Mouse (Mus musculus) stomach, adult 2 months (tissue): Measurements from ENCODE around the gene Olfr750. TPM values are rescaled to one million over a fixed set of nuclear protein-coding genes. Genes with fewer than 3 reads are reported as not detected.

Experiments
- polyA plus RNA-seq: library from polyadenylated mRNA; depleted of rRNA; stranded (reverse); fragments of >200 nt; gene quantifications from 2 replicates; pipeline ENCODE4 v1.2.3, GENCODE M21; 2012; rRNA removed

Olfr750 gene
- polyA plus RNA-seq = not detected in 2 replicates

GRCm38 (mm10) chr14:51074335-51074734, at the start of gene Olfr750:
Gene Olfr750 (minus strand): TSS chr14:51074435.

GRCm38 (mm10) chr14:51113916-51114560, 39.8 kb upstream of the Olfr750 start, which contains the start of gene Eddm3b:
Gene Eddm3b (plus strand): TSS chr14:51114426.

GRCm38 (mm10) chr14:51090921-51091900, 17.0 kb upstream of the Olfr750 start, which contains the start of the genes Rnase4 and Ang:
Gene Rnase4 (plus strand): TSS chr14:51091077.
Gene Ang (plus strand): TSS chr14:51091150.

DNA sequence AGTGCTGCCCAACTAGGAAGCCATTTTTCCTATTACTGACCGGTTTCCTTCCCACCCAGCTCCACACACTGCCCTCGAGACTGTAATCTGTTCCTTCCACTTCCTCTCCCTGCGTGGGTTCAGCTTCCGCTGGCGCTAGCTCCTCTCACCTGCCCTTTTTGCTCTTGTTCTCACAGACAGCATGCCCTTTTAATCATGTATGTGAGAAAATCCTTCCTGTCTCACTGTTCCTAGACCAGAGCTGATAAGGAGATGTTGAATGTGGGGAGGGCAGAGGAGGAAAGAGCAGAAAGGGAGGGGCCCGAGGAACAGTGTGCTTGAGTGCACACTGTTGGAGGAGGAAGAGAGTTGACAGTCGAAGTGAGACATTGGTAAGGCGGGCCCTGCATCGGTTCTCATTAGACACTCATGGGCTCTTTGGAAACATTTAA, 16.8 kb downstream of the Olfr750 start, which contains the start of gene Rnase12:
TSS of gene Rnase12 (minus strand) at position 261 of the 431 bp plus-strand sequence.

GRCm38 (mm10) chr14:51050063-51050462, 24.2 kb downstream of the Olfr750 start, which contains the start of gene Rnase11:
Gene Rnase11 (minus strand): TSS chr14:51050163.

GRCm38 (mm10) chr14:51041769-51042168, 32.5 kb downstream of the Olfr750 start, which contains the start of gene Rnase9:
Gene Rnase9 (minus strand): TSS chr14:51041869.

Other genes with a start within 250 kb of the Olfr750 start
- gene Tep1, start 203.9 kb downstream of the Olfr750 start, polyA plus RNA-seq = 7.6 and 10.3 TPM in 2 replicates
- gene Klhl33, start 176.9 kb downstream of the Olfr750 start, polyA plus RNA-seq = 0.65 and 0.79 TPM in 2 replicates
- 37.8 and 96.3 TPM in 2 replicates for gene Osgep, start 149.5 kb downstream of the Olfr750 start, polyA plus RNA-seq
- gene Apex1, start 149.5 kb downstream of the Olfr750 start, polyA plus RNA-seq = 7.8 and 10.9 TPM in 2 replicates
- gene Pip4p1, start 143.6 kb downstream of the Olfr750 start, polyA plus RNA-seq = 27.9 and 42.4 TPM in 2 replicates
- gene Pnp, start 143.4 kb downstream of the Olfr750 start, polyA plus RNA-seq = 6.5 and 7.3 TPM in 2 replicates
- gene Gm49342, start 129.9 kb downstream of the Olfr750 start, polyA plus RNA-seq = not detected in 2 replicates
- gene Pnp2, start 118.4 kb downstream of the Olfr750 start, polyA plus RNA-seq = 0.14 TPM in 1 of 2 replicates, not detected in the other
- 0.40 TPM in 1 of 2 replicates, not detected in the other for gene Rnase10, start 66.7 kb downstream of the Olfr750 start, polyA plus RNA-seq
- gene Rnase9, start 32.6 kb downstream of the Olfr750 start, polyA plus RNA-seq = 0.19 TPM in 1 of 2 replicates, not detected in the other
- gene Rnase11, start 24.3 kb downstream of the Olfr750 start, polyA plus RNA-seq = not detected in 2 replicates
- gene Rnase12, start 16.8 kb downstream of the Olfr750 start, polyA plus RNA-seq = 0.28 TPM in 1 of 2 replicates, not detected in the other
- 79.4 and 84.2 TPM in 2 replicates for gene Rnase4, start 16.6 kb upstream of the Olfr750 start, polyA plus RNA-seq
- 19.2 and 19.3 TPM in 2 replicates for gene Ang, start 16.7 kb upstream of the Olfr750 start, polyA plus RNA-seq
- 0.06 TPM in 1 of 2 replicates, not detected in the other for gene Eddm3b, start 40.0 kb upstream of the Olfr750 start, polyA plus RNA-seq
- 0.44 and 1.2 TPM in 2 replicates for gene Rnase6, start 49.5 kb upstream of the Olfr750 start, polyA plus RNA-seq
- gene Rnase1, start 72.3 kb upstream of the Olfr750 start, polyA plus RNA-seq = 13.9 and 17.8 TPM in 2 replicates
- 0.10 and 0.35 TPM in 2 replicates for gene Rnase2b, start 87.8 kb upstream of the Olfr750 start, polyA plus RNA-seq
- gene Ang2, start 124.7 kb upstream of the Olfr750 start, polyA plus RNA-seq = not detected in 2 replicates
- gene Ear14, start 129.0 kb upstream of the Olfr750 start, polyA plus RNA-seq = not detected in 2 replicates
- 2.3 and 9.4 TPM in 2 replicates for gene Rnase2a, start 181.7 kb upstream of the Olfr750 start, polyA plus RNA-seq